Mouse (Mus musculus) ZHBTc4 (cell line): Measurements from ENCODE around the gene Lmtk3.

Source experiments
- DNase-seq: peaks from one replicate; pipeline ENCODE4 v3.0.0-alpha.2; 2011; ENCODE audit warnings: low read depth, low spot score

Lmtk3 gene

DNA sequence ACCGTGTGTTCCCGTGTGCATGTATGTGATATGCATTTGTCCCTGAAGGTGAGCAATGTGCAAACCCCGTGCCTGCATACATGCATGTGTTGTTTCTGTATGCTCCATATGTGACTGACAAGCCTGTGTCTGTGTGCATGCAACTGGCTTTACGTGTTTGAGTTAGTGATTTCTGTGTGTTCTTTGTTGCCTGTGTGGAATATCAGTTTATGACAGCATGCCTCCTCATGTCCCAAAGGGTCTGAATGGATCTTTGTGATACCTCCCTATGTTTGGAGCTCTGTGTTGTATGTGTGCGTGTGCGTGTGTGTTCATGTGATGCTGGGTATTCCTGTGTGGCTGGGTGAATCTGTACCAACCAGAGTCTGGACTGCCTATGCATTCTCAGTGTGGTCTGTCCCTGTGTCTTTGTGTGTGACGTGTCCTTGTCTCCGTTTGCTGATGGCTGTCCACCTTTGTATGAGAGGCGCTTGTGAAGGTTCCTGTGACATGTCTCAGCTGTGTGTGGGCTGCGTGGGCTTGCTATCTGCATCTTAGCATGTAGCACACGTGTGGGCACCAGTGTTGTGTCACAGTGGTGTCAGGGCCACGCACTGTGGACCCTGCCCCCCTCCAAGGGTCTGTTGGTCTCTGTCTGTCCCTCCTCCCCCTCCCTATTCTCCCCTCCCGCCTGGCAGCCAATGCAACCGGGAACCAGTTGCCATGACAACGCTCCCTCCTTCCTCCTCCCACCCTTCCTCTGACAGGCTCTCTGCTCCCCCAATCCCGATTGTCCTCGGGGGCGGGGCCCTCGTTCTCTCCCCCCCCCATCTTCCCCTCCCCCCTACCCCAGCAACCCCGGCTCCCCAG is 1.2 kb downstream of the Lmtk3 start, which contains the start of gene Sult2b1:
Gene Sult2b1, minus strand, starts transcription at position 146 of the 849 bp plus-strand sequence.
- peak; percentile 77 for DNase-seq

DNA sequence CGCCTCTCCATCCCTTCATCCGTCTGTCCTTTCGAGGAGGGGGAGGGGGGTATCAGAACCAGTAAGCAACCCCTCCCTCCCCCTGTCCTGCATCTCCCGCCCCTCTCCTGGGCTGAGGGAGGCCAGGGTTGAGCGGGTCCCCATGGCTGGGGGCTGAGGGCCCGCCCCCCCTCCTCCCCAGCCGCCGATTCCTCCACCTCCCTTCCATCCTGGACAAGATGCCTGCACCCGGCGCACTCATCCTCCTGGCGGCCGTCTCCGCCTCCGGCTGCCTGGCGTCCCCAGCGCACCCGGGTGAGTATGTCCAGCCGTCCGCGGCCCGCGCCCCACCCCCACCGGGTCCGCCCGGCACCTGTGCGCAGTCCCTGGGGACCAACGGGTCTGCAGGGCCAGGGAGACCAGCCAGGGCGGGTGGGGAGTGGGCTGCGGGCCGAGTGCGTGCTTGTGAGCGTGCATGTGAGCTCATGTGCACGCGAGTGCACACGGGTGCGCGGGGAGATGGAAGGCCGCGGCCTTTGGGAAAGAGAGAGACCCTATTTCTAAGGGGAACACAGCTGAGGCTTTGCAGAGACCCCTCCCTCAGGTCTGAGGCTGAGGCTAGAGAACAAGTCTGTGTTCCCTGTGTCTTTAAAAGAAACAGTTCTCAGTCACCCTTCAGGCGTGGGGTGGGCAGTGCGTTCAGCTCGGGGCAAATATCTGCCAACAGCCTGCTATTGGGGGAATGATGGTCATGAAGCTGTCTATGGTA is 2.0 kb downstream of the Lmtk3 start:
- DNase-seq: no peak

DNA sequence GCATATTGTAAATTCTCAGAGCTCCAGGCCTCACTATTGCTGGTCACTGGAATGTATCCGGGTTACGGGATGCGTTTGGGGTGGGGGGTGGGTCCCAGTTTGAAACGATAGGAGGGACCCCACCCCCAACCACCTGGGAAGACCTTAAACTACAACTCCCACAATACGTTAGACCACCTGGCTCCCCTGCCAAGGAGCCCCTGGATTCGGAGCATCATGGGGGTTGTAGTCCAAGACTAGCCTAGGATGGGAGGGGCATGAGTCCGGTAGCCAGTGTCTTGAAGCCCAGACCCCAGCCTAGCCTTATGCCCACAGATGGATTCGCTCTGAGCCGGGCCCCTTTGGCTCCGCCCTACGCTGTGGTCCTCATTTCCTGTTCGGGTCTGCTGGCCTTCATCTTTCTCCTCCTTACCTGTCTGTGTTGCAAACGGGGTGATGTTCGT is 2.6 kb downstream of the Lmtk3 start:
- DNase-seq: peak; percentile 86

DNA sequence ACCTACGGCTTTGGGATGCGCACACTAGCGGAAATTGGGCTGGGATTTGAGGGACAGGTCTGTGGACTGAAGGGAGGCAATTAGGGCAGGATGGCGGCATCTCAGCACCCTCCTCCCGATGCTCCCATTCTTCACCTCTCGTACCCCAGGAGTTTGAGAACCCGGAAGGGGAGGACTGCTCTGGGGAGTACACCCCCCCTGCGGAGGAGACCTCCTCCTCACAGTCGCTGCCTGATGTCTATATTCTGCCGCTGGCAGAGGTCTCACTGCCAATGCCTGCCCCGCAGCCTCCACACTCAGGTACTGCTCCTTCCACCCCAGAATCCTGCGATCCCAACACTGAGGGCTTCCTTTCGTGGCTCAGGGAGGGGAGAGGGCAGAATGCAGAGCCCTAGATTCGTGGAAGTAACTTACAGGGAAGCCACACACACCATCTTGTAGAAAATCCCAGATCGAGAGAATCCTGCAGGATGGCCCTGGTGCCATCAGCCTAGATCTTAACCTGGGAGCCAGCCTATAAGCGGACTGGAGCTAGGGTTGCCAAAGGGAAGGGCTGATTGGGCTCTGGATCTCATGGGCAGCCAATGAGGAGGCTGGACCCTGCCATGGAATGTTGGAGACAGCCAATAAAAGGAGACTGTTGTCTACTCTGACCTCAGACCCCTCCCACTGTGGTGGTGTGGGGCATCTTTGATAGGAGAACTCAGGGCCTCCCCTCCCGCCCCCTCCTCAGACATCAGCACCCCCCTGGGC is 3.3 kb downstream of the Lmtk3 start:
- DNase-seq: peak; percentile 96

DNA sequence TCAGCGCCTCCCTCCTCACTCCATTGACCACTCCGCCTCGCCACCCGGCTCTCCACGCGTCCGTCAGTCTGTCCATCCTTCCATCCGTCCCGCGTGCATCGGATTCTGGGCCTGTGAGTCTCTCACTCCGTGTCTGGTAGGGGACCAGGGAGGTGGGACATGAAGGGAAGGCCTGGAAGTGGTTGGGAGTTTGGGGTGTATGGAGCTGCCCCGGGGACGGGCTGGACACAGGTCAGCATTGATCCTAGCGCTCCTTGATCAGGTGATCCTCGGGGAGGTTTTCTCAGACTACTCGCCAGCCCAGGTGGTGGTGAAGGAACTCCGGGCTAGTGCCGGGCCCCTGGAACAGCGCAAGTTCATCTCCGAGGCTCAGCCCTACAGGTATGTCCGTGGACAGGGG is 4.1 kb downstream of the Lmtk3 start:
- DNase-seq: no peak

DNA sequence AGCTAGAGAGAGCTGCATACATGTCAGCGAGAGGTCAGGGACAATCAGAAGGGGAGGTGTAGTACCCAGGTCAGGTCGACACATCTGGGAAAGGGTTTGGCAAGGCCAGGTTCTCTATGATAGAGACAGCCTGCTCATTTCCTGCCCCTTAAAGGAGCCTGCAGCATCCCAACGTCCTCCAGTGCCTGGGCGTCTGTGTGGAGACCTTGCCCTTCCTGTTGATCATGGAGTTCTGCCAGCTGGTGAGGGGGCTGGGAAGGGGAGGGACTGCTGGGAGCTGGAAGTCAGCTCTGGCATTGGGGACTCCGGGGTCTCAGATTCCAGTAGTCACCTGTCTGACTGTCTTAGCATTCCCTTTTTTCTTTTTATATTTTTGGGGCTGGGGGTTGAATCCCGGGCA is 7.2 kb downstream of the Lmtk3 start:
- DNase-seq: no peak

DNA sequence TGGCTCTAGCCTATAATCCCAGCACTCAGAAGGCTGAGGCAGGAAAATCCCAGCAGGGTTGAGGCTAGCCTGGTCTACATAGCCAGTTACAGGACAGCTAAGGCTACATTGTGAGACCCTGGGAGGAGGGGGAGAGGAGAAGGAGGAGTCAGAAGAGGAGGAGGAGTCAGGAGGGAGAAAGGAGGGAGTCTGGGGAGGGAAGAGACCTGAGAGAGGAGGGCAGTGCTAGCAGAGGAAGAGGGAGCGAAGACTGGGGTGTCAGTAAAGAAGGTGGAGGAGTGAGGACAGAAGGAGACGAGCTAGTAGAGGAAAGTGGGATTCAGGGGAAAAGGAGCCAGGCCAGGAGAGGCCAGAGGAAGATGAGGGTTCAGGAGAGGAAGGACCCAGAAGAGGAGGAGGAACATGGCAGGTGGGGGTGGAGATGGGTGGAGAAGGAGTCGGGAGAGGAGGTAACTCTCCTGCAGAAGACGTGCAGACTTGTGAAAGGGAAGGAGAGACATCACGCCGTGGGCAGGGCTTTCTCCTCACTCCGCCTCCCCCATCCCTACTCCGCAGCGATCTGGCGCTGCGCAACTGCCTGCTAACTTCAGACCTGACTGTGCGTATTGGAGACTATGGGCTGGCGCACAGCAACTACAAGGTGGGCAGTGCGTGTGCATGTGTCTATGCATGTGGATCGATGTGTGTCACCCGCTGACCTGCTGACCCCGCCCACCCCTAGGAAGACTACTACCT is 8.4 kb downstream of the Lmtk3 start:
- peak; percentile 62 for DNase-seq

DNA sequence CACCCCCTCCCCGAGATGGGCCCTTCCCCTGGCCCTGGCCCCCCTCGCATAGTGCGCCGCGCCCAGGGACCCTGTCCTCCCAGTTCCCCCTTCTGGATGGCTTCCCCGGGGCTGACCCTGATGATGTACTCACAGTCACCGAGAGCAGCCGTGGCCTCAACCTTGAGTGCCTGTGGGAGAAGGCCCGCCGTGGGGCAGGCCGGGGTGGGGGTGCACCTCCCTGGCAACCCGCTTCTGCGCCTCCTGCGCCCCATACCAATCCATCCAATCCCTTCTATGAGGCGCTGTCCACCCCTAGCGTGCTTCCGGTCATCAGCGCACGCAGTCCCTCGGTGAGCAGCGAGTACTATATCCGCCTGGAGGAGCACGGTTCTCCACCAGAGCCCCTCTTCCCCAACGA is 9.7 kb downstream of the Lmtk3 start:
- DNase-seq: no peak

DNA sequence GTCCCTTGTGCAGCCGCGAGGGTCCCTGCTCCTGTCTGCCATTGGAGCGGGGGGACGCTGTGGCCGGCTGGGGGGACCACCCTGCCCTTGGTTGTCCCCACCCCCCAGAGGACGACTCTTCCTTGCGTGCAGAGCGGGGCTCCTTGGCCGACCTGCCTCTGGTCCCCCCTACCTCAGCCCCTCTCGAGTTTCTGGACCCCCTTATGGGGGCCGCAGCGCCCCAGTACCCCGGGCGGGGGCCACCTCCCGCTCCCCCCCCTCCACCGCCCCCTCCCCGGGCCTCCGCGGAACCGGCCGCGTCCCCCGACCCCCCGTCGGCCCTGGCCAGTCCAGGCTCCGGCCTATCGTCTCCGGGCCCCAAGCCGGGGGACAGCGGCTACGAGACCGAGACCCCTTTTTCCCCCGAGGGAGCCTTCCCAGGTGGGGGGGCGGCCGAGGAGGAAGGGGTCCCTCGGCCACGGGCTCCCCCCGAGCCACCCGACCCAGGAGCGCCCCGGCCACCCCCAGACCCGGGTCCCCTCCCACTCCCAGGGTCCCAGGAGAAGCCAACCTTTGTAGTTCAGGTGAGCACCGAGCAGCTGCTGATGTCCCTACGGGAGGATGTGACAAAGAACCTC is 10.5 kb downstream of the Lmtk3 start:
- no peak for DNase-seq

DNA sequence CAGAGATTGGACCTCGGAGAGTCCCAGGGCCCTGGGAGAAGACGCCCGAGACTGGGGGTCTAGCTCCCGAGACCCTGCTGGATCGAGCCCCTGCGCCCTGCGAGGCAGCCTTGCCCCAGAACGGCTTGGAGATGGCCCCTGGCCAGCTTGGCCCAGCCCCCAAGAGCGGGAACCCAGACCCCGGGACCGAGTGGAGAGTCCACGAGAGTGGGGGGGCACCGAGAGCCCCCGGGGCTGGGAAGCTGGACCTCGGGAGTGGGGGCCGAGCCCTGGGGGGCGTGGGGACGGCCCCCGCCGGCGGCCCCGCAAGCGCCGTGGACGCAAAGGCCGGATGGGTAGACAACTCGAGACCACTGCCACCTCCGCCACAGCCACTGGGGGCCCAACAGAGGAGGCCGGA is 11.4 kb downstream of the Lmtk3 start:
- DNase-seq: no peak

DNA sequence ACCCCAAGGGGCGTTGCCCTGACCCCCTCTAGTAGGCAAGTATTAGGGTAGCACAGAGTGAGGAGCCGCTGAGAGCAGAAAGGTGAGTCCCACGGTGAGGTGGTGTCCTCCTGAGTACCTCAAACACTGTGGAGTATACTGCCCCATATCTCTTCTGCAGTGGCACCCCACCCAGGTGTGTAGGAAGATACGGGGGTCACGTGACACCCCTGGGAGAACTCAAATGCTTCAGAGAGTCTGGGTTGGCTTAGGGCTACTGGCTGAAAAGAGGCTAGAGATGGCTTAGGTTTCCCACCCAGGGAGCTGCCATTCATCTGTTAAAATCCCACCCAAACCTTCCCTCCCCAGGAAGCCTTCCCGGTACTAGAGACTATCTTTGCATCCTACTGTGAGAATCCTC is 13.4 kb downstream of the Lmtk3 start:
- no peak for DNase-seq

DNA sequence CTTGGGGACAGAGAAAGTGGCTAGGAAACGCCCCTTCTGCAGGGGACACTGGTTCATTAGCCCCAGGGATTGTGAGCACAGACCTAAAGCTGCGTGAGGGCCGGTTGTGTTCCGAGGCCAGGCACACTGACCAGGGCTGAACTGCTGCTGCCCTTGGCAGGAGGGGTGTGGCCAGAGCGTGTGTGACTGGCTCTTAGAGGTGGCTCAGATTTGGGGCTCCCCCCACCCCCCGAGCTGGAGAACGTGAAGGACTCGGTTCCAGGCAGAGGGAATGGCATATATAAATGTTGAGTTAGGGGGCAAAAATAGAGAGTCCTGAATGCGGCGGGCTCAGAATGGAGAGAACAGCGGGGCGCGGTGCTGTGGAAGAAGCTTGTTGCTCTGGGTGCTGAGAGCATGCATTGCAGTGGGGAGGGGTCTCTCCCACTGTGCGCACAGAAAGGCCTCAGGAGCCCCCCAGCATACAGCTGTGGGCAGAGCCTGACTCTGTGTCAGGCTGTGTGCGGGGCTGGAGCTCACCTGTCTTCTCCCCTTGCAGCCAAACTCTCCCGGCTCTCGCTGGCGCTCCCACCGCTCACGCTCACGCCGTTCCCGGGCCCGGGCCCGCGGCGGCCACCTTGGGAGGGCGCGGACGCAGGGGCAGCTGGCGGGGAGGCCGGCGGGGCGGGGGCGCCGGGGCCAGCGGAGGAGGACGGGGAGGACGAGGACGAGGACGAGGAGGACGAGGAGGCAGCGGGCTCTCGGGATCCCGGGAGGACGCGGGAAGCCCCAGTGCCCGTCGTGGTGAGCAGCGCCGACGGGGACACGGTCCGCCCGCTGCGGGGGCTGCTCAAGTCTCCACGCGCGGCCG is 14.3 kb downstream of the Lmtk3 start:
- DNase-seq: no peak

DNA sequence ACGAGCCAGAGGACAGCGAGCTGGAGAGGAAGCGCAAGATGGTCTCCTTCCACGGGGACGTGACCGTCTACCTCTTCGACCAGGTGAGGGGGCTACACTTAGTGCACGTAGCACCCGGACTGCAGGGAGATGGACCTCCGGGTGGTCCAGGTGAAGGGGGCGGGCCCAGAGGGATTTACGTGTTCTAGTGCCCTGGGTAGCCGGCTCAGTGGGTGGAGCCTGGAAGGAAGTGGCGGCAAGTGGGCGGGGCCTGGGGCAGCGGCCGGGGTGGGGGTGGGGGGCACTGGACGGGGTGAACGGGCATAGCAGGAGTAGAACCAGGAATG is 14.9 kb downstream of the Lmtk3 start:
- DNase-seq: peak; percentile 45

DNA sequence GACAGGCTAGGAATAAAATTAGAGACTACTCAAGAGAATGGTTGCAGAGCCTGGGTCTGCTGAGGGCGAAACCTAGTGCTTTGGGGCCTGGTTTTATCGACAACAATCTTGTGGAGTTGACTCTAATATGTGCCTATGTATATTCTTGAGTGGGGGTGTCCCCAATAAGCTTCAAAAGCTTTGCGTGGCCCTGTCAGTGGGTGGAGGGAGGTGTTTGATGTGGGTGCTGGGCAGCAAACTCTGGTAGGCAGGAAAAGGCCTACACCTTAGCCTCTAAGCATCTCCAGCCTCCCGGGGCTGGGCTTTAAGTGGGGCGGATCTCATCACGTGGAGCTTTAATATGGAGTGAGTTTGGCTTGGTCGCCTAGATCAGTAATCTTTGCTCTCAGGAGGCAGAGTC is 15.4 kb downstream of the Lmtk3 start:
- no peak for DNase-seq

DNA sequence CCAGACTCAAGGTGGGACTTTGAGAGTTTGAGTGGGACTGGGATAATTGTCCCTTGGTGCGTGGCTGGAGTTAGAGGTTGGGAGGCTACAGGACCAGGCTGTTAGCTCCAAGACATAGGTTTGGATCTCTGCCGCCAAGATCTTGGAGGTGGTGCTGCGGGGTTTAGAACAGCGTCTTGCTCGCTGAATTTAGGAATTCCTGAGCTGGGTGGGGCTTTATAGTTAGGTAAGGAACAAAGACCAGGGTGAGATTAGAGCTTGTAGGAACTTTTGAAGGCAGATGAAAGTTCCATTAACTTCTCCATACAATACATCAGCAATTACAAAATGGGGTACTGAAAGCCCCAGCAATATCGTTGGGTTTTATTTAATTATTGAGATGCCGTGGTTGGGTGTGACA is 16.5 kb downstream of the Lmtk3 start:
- peak; percentile 83 for DNase-seq

DNA sequence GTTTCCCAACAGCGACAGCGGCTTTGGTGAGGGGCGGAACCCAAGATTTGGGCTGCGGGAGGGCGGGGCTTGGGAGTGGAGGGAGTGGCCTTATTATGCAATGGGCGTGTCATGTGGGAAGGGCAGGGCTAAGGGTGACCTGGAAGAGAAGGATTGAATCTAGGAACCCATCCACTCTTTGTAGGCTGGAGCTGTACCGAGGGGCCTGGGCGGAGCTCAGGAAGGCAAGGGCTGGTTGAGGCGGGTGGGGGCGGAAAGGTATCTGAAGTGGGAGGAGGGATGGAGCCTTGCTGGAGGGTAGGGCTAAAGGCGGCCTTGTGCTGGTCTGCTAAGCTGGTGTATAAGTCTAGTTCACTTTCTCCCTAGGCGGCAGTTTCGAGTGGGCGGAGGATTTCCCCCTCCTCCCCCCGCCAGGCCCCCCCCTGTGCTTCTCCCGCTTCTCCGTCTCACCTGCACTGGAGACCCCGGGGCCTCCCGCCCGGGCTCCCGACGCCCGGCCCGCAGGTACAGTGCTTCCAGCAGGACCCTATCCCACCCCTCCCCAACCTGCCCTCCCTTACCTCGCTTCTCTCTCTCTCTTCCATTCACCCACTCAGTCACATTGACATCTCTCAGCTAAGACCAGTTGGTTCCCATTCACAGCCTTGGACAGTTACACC is 17.1 kb downstream of the Lmtk3 start:
- DNase-seq: peak; percentile 94

DNA sequence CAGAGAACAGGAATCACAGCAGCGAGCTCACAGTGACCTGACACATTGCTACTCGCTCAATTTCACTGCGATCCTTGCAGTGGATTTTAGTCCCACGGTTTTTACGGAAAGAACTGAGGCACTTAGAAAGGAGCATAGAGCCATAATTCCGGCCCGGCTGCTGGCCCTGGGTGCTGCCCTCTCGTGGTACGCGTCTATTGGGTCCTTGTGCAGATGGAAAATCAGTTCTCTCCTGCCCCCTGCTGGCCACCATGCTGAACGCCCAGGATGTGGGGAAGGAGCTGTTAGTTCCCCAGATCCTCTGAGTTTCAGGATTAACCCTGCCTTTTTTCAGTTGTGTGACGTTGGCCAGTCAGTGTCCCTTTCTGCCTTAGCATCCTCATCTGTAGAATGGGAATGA is 17.8 kb downstream of the Lmtk3 start:
- peak; percentile 95 for DNase-seq

DNA sequence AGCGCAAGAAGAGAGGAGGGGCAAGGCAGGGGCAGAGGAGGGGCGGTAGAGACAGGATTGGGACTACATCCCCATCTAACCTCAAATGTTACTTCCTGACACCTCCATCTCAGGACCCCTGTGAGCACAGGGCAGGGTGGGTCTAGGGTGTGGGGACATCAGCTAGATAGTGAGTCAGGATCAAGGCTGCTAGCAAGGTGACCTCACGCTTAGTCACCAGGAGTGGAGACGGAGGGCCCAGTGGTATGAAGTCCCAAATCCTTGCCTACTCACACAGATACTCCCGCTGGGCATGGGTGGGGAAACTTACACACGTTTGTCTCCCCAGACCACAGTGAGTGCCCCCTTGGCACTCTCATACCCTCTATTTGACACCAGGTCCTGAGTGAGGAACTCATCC is 19.0 kb downstream of the Lmtk3 start:
- no peak for DNase-seq

DNA sequence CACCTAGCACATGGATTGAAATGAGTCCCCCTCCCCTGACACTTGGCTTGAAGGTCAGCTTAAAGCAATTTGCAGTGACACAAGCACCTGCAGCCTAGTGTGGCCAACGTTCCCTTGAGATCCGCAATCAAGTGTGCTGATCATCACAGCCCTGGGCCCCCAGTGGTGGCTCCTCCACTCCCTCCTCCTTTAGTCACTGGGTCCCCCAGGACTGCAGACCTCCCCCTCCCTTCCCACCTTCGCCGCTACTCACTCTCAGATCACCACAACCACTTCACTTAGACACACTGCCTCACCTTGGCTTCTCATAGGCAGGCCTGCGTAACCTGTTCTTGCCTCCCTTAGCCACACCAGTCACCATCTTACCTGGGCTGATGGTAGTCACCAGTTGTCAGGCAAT is 22.4 kb downstream of the Lmtk3 start:
- DNase-seq: no peak

DNA sequence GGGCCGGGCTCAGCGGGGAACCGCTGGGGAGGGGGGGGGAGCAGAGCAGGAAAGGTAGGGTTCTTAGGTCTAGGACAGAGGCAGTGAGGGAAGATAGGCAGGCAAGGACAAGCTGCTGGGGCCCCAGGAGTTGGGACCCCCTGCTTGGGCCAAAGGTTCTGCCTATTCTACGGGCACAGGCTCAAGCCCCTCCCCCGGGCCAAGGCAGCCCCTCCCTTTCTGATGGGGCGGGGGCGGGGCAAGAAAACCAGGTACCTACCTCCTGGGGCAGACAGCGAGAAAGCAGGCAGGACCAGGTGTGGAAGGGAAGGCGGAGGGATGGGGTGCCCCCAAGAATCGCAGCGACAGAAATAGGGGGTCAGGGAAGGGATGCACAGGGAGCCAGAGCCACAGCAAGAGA is 24.9 kb downstream of the Lmtk3 start:
- DNase-seq: peak; percentile 62
